Mouse (Mus musculus) kidney, embryonic 15.5 days (tissue): ENCODE measurements around the gene Ncan. TPM values are rescaled to one million over a fixed set of nuclear protein-coding genes. Genes with fewer than 3 reads are reported as not detected.
A peak's percentile ranks its signal among the peaks of the same experiment; 100 is the strongest.

ENCODE experiments used
- ATAC-seq: fragments of 200-750 bp; cut with Nextera tagmentation; replicated peaks from 2 replicates; pipeline ENCODE4 v1.8.0; 2017; ENCODE audit warnings: moderate TSS enrichment; ENCODE audit not compliant: low FRiP score
- H3K27ac ChIP-seq: fragments of 300-500 bp; sonication (generic); 2 replicates; pipeline ENCODE4 v1.5.1; 2015; ENCODE audit warnings: mild to moderate bottlenecking, inconsistent platforms
- H3K27me3 ChIP-seq: fragments of 300-500 bp; sonication (generic); 2 replicates; pipeline ENCODE4 v1.6.1; 2015; ENCODE audit warnings: inconsistent platforms
- H3K36me3 ChIP-seq: fragments of 300-500 bp; sonication (generic); 2 replicates; pipeline ENCODE4 v1.6.1; 2015; ENCODE audit warnings: inconsistent platforms
- H3K4me1 ChIP-seq: fragments of 300-500 bp; sonication (generic); 2 replicates; pipeline ENCODE4 v1.6.1; 2015; ENCODE audit warnings: inconsistent platforms
- H3K4me2 ChIP-seq: fragments of 300-500 bp; sonication (generic); 2 replicates; pipeline ENCODE4 v1.6.1; 2015; ENCODE audit warnings: moderate library complexity, mild to moderate bottlenecking, inconsistent platforms
- H3K4me3 ChIP-seq: fragments of 300-500 bp; sonication (generic); replicated peaks from 2 replicates; pipeline ENCODE4 v1.5.1; 2015; ENCODE audit warnings: mild to moderate bottlenecking, inconsistent platforms
- H3K9ac ChIP-seq: fragments of 300-500 bp; sonication (generic); 2 replicates; pipeline ENCODE4 v1.6.1; 2015; ENCODE audit warnings: mild to moderate bottlenecking, inconsistent platforms
- H3K9me3 ChIP-seq: fragments of 300-500 bp; sonication (generic); replicated peaks from 2 replicates; pipeline ENCODE4 v1.6.1; 2016; ENCODE audit warnings: inconsistent platforms
- WGBS: fragments of 180-500 bp; shearing (Covaris S2); methylation state at CpG from one replicate; pipeline ENCODE4 v1.1.7; 2015; ENCODE audit warnings: mixed read lengths; 5-methylcytosine and 5-hydroxymethylcytosine counted together
- polyA plus RNA-seq: library from polyadenylated mRNA; unstranded; fragments of >200 nt; fragmentation: Nextera tagmentation; extraction: Ambion mirVana; gene quantifications from 2 replicates; pipeline ENCODE4 v1.2.1, GENCODE M21; 2015

Ncan gene
- polyA plus RNA-seq, 1 experiment from 2014 or later = 0.64 TPM

- WGBS = 15% methylated on average over 17 of the region's 17 CpGs
- no peak overlapping the region for H3K4me3 ChIP-seq
- ATAC-seq = no peak
- H3K27me3 ChIP-seq = peaks cover 89% of the 10 kb centered on the region
- H3K27ac ChIP-seq = no peak overlapping the region
- no peak overlapping the region for H3K4me2 ChIP-seq
- H3K36me3 ChIP-seq = no peaks in the 10 kb centered on the region
- H3K9me3 ChIP-seq = no peaks in the 10 kb centered on the region
- peaks cover 7% of the 10 kb centered on the region for H3K4me1 ChIP-seq
- no peak overlapping the region for H3K9ac ChIP-seq
Observed at GRCm38 (mm10) chr8:70118726-70119700, 1.7 kb downstream of the Ncan start.

- Histone ChIP-seq H3K4me1 (peaks cover 7% of the 10 kb centered on the region), H3K4me2 (no peak overlapping the region), H3K4me3 (no peak overlapping the region), H3K9me3 (no peaks in the 10 kb centered on the region), H3K27ac (no peak overlapping the region), H3K9ac (no peak overlapping the region), H3K27me3 (peaks cover 92% of the 10 kb centered on the region), H3K36me3 (no peaks in the 10 kb centered on the region)
- 5% methylated on average over 9 of the region's 9 CpGs for WGBS
- no peak for ATAC-seq
Observed at GRCm38 (mm10) chr8:70117611-70118010, 3.1 kb downstream of the Ncan start.

- H3K4me2 ChIP-seq = no peak overlapping the region
- peaks cover 100% of the 10 kb centered on the region for H3K27me3 ChIP-seq
- 69% methylated on average over 13 of the region's 13 CpGs for WGBS
- no peak overlapping the region for H3K9ac ChIP-seq
- no peaks in the 10 kb centered on the region for H3K9me3 ChIP-seq
- peaks cover 12% of the 10 kb centered on the region for H3K4me1 ChIP-seq
- no peak for ATAC-seq
- no peaks in the 10 kb centered on the region for H3K36me3 ChIP-seq
- H3K27ac ChIP-seq = no peak overlapping the region
- no peak overlapping the region for H3K4me3 ChIP-seq
Observed at GRCm38 (mm10) chr8:70114892-70115291, 5.8 kb downstream of the Ncan start.

GRCm38 (mm10) chr8:70114488-70114887 is 6.2 kb downstream of the Ncan start:
- Histone ChIP-seq H3K27me3 (peaks cover 100% of the 10 kb centered on the region), H3K9me3 (no peaks in the 10 kb centered on the region), H3K4me1 (peaks cover 12% of the 10 kb centered on the region), H3K9ac (no peak overlapping the region), H3K36me3 (no peaks in the 10 kb centered on the region), H3K4me3 (no peak overlapping the region), H3K27ac (no peak overlapping the region), H3K4me2 (no peak overlapping the region)
- WGBS = 20% methylated on average over 6 of the region's 6 CpGs
- ATAC-seq = no peak

- Histone ChIP-seq H3K9me3 (no peaks in the 10 kb centered on the region), H3K4me3 (no peak overlapping the region; the same call in 1 of the 2 replicates), H3K9ac (no peak overlapping the region), H3K36me3 (no peaks in the 10 kb centered on the region), H3K27me3 (peaks cover 91% of the 10 kb centered on the region), H3K27ac (no peak overlapping the region), H3K4me1 (peaks cover 12% of the 10 kb centered on the region), H3K4me2 (peak overlapping the region; percentile 16; the same call in 1 of the 2 replicates)
- WGBS = 8% methylated on average over 43 of the region's 43 CpGs
- no peak for ATAC-seq
Observed at GRCm38 (mm10) chr8:70112401-70113016, 8.2 kb downstream of the Ncan start.

- no peak overlapping the region for H3K9ac ChIP-seq
Observed at GRCm38 (mm10) chr8:70111192-70111795, 9.4 kb downstream of the Ncan start.

GRCm38 (mm10) chr8:70110451-70110850 is 10.2 kb downstream of the Ncan start:
- H3K27ac ChIP-seq = no peak overlapping the region
- WGBS = 73% methylated on average over 2 of the region's 2 CpGs
- H3K4me1 ChIP-seq = peaks cover 12% of the 10 kb centered on the region
- no peak overlapping the region for H3K4me2 ChIP-seq
- no peak overlapping the region for H3K9ac ChIP-seq
- H3K36me3 ChIP-seq = no peaks in the 10 kb centered on the region
- peaks cover 76% of the 10 kb centered on the region for H3K27me3 ChIP-seq
- no peak for ATAC-seq
- H3K9me3 ChIP-seq = no peaks in the 10 kb centered on the region
- no peak overlapping the region for H3K4me3 ChIP-seq

More at GRCm38 (mm10) chr8:70111192-70111795, 9.4 kb downstream of the Ncan start:
- 46% methylated on average over 23 of the region's 23 CpGs for WGBS
- Histone ChIP-seq H3K4me2 (0 out of 2 replicates have a peak overlapping the region, but pooled peaks have one; percentile 16), H3K36me3 (no peaks in the 10 kb centered on the region), H3K27me3 (peaks cover 82% of the 10 kb centered on the region), H3K4me1 (peaks cover 12% of the 10 kb centered on the region), H3K4me3 (peak overlapping the region; percentile 8), H3K9me3 (no peaks in the 10 kb centered on the region), H3K27ac (no peak overlapping the region)
- ATAC-seq = no peak

GRCm38 (mm10) chr8:70104922-70105321 is 15.8 kb downstream of the Ncan start:
- ATAC-seq = no peak
- Histone ChIP-seq H3K9ac (no peak overlapping the region), H3K4me2 (no peak overlapping the region), H3K27ac (no peak overlapping the region), H3K9me3 (no peaks in the 10 kb centered on the region), H3K36me3 (no peaks in the 10 kb centered on the region), H3K4me3 (no peak overlapping the region), H3K27me3 (peaks cover 20% of the 10 kb centered on the region), H3K4me1 (no peaks in the 10 kb centered on the region)
- WGBS = 77% methylated on average over 7 of the region's 7 CpGs

- Histone ChIP-seq H3K4me1 (no peaks in the 10 kb centered on the region), H3K27me3 (peaks cover 16% of the 10 kb centered on the region), H3K9me3 (no peaks in the 10 kb centered on the region), H3K27ac (no peak overlapping the region), H3K9ac (no peak overlapping the region), H3K4me3 (no peak overlapping the region), H3K4me2 (no peak overlapping the region), H3K36me3 (no peaks in the 10 kb centered on the region)
- 15% methylated on average over 6 of the region's 6 CpGs for WGBS
- no peak for ATAC-seq
Observed at GRCm38 (mm10) chr8:70104506-70104905, 16.2 kb downstream of the Ncan start.

GRCm38 (mm10) chr8:70100241-70100640 is 20.4 kb downstream of the Ncan start:
- Histone ChIP-seq H3K4me1 (no peaks in the 10 kb centered on the region), H3K4me3 (no peak overlapping the region), H3K27ac (no peak overlapping the region), H3K36me3 (no peaks in the 10 kb centered on the region), H3K9me3 (no peaks in the 10 kb centered on the region; the same call in 1 of the 2 replicates), H3K27me3 (0 out of 2 replicates have a peak, but pooled peaks cover 3% of the 10 kb centered on the region), H3K9ac (no peak overlapping the region), H3K4me2 (no peak overlapping the region)
- WGBS = 82% methylated on average over 8 of the region's 8 CpGs
- no peak for ATAC-seq

GRCm38 (mm10) chr8:70099276-70099675 is 21.4 kb downstream of the Ncan start:
- Histone ChIP-seq H3K36me3 (no peaks in the 10 kb centered on the region), H3K9ac (no peak overlapping the region), H3K4me2 (no peak overlapping the region), H3K9me3 (no peaks in the 10 kb centered on the region; the same call in 1 of the 2 replicates), H3K27me3 (0 out of 2 replicates have a peak, but pooled peaks cover 3% of the 10 kb centered on the region), H3K4me1 (no peaks in the 10 kb centered on the region), H3K27ac (no peak overlapping the region), H3K4me3 (no peak overlapping the region)
- no peak for ATAC-seq
- WGBS = 71% methylated on average over 8 of the region's 8 CpGs

- no peak overlapping the region for H3K4me2 ChIP-seq
- H3K4me1 ChIP-seq = peaks cover 6% of the 10 kb centered on the region
- WGBS = 51% methylated on average over 8 of the region's 8 CpGs
- H3K36me3 ChIP-seq = no peaks in the 10 kb centered on the region
- peaks cover 49% of the 10 kb centered on the region for H3K27me3 ChIP-seq
- no peak overlapping the region for H3K4me3 ChIP-seq
- no peak for ATAC-seq
- H3K27ac ChIP-seq = no peak overlapping the region
- H3K9ac ChIP-seq = no peak overlapping the region
- no peaks in the 10 kb centered on the region; the same call in 1 of the 2 replicates for H3K9me3 ChIP-seq
Observed at GRCm38 (mm10) chr8:70092786-70093185, 27.9 kb downstream of the Ncan start.
